8 mouse cellular contexts compared by ENCODE assay signal in genomic region chr7:45127700-45128224, GRCm38 (mm10). TPM values are rescaled to one million over a fixed set of nuclear protein-coding genes. Genes with fewer than 3 reads are reported as not detected.
DNase-seq lines count a peak whose midpoint lies in the region; ATAC-seq lines count a peak whose summit lies in the region.

No protein-coding gene starts in this region.

- H3K9ac ChIP-seq in lung, embryonic 16.5 days (ENCODE audit: low read length): peak overlapping the region; percentile 97
- H3K9ac ChIP-seq in embryonic facial prominence, embryonic 14.5 days (ENCODE audit: low read depth, low read length): peak overlapping the region; percentile 99
- peak overlapping the region; percentile 97 for H3K9ac ChIP-seq in intestine, embryonic 16.5 days (ENCODE audit: low read depth, low read length)
- H3K9ac ChIP-seq in neural tube, embryonic 14.5 days (replicated peaks; ENCODE audit: low read depth, low read length): peak overlapping the region; percentile 97

- ATAC-seq in lung, embryonic 16.5 days (ENCODE audit: low read depth): no peak
- ATAC-seq in embryonic facial prominence, embryonic 14.5 days (ENCODE audit: low read depth): no peak
- ATAC-seq in intestine, embryonic 16.5 days: no peak
- ATAC-seq in neural tube, embryonic 14.5 days (ENCODE audit: low read depth): no peak

- peak overlapping the region; percentile 78 for H3K4me3 ChIP-seq in lung, embryonic 16.5 days (ENCODE audit: low read length)
- peak overlapping the region; percentile 70 for H3K4me3 ChIP-seq in embryonic facial prominence, embryonic 14.5 days (ENCODE audit: low read depth, low read length)
- peak overlapping the region; percentile 77 for H3K4me3 ChIP-seq in intestine, embryonic 16.5 days (ENCODE audit: low read length)
- peak overlapping the region; percentile 94 for H3K4me3 ChIP-seq in neural tube, embryonic 14.5 days (ENCODE audit: low read depth, low read length)

- H3K4me2 ChIP-seq in lung, embryonic 16.5 days (ENCODE audit: low read depth, low read length): peak overlapping the region; percentile 96
- H3K4me2 ChIP-seq in embryonic facial prominence, embryonic 14.5 days (ENCODE audit: low read depth, low read length): peak overlapping the region; percentile 95
- peak overlapping the region; percentile 73 for H3K4me2 ChIP-seq in intestine, embryonic 16.5 days (ENCODE audit: low read depth, low read length)
- H3K4me2 ChIP-seq in neural tube, embryonic 14.5 days (ENCODE audit: low read depth, low read length): peak overlapping the region; percentile 77

- peaks cover 31% of the 10 kb centered on the region for H3K36me3 ChIP-seq in lung, embryonic 16.5 days (ENCODE audit: control insufficient read depth, insufficient read depth, low read length)
- H3K36me3 ChIP-seq in embryonic facial prominence, embryonic 14.5 days (ENCODE audit: control insufficient read depth, insufficient read depth, low read length): peaks cover 36% of the 10 kb centered on the region
- peaks cover 24% of the 10 kb centered on the region for H3K36me3 ChIP-seq in intestine, embryonic 16.5 days (ENCODE audit: control insufficient read depth, insufficient read depth, low read length)
- peaks cover 27% of the 10 kb centered on the region for H3K36me3 ChIP-seq in neural tube, embryonic 14.5 days (ENCODE audit: control insufficient read depth, insufficient read depth, low read length)

- DNase-seq in lung, postnatal 10 days: no peak
- DNase-seq in embryonic facial prominence, embryonic 14.5 days (ENCODE audit: low spot score): no peak
- DNase-seq in cerebellum, postnatal 4 days (ENCODE audit: low spot score in 2 of 2): no peak
- no peak for DNase-seq in retina, postnatal 1 day
- no peak for DNase-seq in left cerebral cortex, postnatal 4 days

- H3K27ac ChIP-seq in lung, embryonic 16.5 days (ENCODE audit: low read length): peak overlapping the region; percentile 83
- H3K27ac ChIP-seq in embryonic facial prominence, embryonic 14.5 days (replicated peaks; ENCODE audit: low read depth, low read length): peak overlapping the region; percentile 92
- peak overlapping the region; percentile 83 for H3K27ac ChIP-seq in intestine, embryonic 16.5 days (ENCODE audit: low read length)
- H3K27ac ChIP-seq in neural tube, embryonic 14.5 days (ENCODE audit: low read depth, low read length): peak overlapping the region; percentile 86

- no peaks in the 10 kb centered on the region for H3K9me3 ChIP-seq in lung, embryonic 16.5 days (ENCODE audit: control insufficient read depth, low read length)
- no peaks in the 10 kb centered on the region for H3K9me3 ChIP-seq in embryonic facial prominence, embryonic 14.5 days (ENCODE audit: control insufficient read depth, low read length)
- no peaks in the 10 kb centered on the region for H3K9me3 ChIP-seq in intestine, embryonic 16.5 days (ENCODE audit: control insufficient read depth, low read length)
- no peaks in the 10 kb centered on the region for H3K9me3 ChIP-seq in neural tube, embryonic 14.5 days (ENCODE audit: control insufficient read depth, low read length)

- intact Hi-C loops in left cerebral cortex, postnatal 4 days (cut with DNase I): no loop called here

- H3K4me1 ChIP-seq in lung, embryonic 16.5 days (replicated peaks; ENCODE audit: control insufficient read depth, insufficient read depth, low read length): peaks cover 35% of the 10 kb centered on the region
- peaks cover 23% of the 10 kb centered on the region for H3K4me1 ChIP-seq in embryonic facial prominence, embryonic 14.5 days (ENCODE audit: control insufficient read depth, insufficient read depth, low read length)
- H3K4me1 ChIP-seq in intestine, embryonic 16.5 days (ENCODE audit: control insufficient read depth, insufficient read depth, low read length): peaks cover 26% of the 10 kb centered on the region
- peaks cover 24% of the 10 kb centered on the region for H3K4me1 ChIP-seq in neural tube, embryonic 14.5 days (ENCODE audit: control insufficient read depth, insufficient read depth, low read length)

- H3K27me3 ChIP-seq in lung, embryonic 16.5 days (ENCODE audit: control insufficient read depth, insufficient read depth, low read depth, low read length): no peaks in the 10 kb centered on the region
- H3K27me3 ChIP-seq in embryonic facial prominence, embryonic 14.5 days (replicated peaks; ENCODE audit: control insufficient read depth, insufficient read depth, low read length): no peaks in the 10 kb centered on the region
- no peaks in the 10 kb centered on the region for H3K27me3 ChIP-seq in intestine, embryonic 16.5 days (replicated peaks; ENCODE audit: control insufficient read depth, insufficient read depth, low read length)
- H3K27me3 ChIP-seq in neural tube, embryonic 14.5 days (ENCODE audit: control insufficient read depth, insufficient read depth, low read length): no peaks in the 10 kb centered on the region; the same call in 1 of the 2 replicates

- 2% methylated on average over 6 of the region's 6 CpGs for WGBS in lung, embryonic 16.5 days
- WGBS in embryonic facial prominence, embryonic 14.5 days: 2% methylated on average over 6 of the region's 6 CpGs
- whole genome bisulfite sequencing in intestine, embryonic 16.5 days: 2% methylated on average over 6 of the region's 6 CpGs
- WGBS in neural tube, embryonic 14.5 days: 1% methylated on average over 6 of the region's 6 CpGs

RNA-seq across cellular contexts. Expression of gene Rpl13a, which starts 0.8 kb away (rescaled TPM):
- 1,289 and 1,305 TPM in 2 replicates for polyA plus RNA-seq in lung, embryonic 16.5 days (2015; fragmentation: Nextera tagmentation; extraction: Ambion mirVana)
- 1,594 and 1,619 TPM in 2 replicates for polyA plus RNA-seq in embryonic facial prominence, embryonic 14.5 days (2014; fragmentation: Nextera tagmentation; extraction: Ambion mirVana)
- 1,233 and 1,311 TPM in 2 replicates for polyA plus RNA-seq in intestine, embryonic 16.5 days (2015; fragmentation: Nextera tagmentation; extraction: Ambion mirVana)
- polyA plus RNA-seq in neural tube, embryonic 14.5 days (2014; fragmentation: Nextera tagmentation; extraction: Ambion mirVana): 668 and 729 TPM in 2 replicates
- 1,000 to 10,000 TPM in 1 of 2 experiments, 100 to 1,000 TPM in 1; 958 to 1,083 TPM for total RNA-seq in left cerebral cortex, postnatal 4 days (2021)

RNA-seq across cellular contexts. Expression of gene Rps11, which starts 3.5 kb away (rescaled TPM):
- polyA plus RNA-seq in lung, embryonic 16.5 days (2015; fragmentation: Nextera tagmentation; extraction: Ambion mirVana): 1,430 and 1,443 TPM in 2 replicates
- polyA plus RNA-seq in embryonic facial prominence, embryonic 14.5 days (2014; fragmentation: Nextera tagmentation; extraction: Ambion mirVana): 1,575 and 1,608 TPM in 2 replicates
- polyA plus RNA-seq in intestine, embryonic 16.5 days (2015; fragmentation: Nextera tagmentation; extraction: Ambion mirVana): 1,613 and 1,701 TPM in 2 replicates
- 781 and 868 TPM in 2 replicates for polyA plus RNA-seq in neural tube, embryonic 14.5 days (2014; fragmentation: Nextera tagmentation; extraction: Ambion mirVana)
- total RNA-seq in left cerebral cortex, postnatal 4 days (2021): 100 to 1,000 TPM; 707 to 729 TPM

RNA-seq across cellular contexts. Expression of gene Gm45713, which starts 8.3 kb away (rescaled TPM):
- polyA plus RNA-seq in lung, embryonic 16.5 days (2015; fragmentation: Nextera tagmentation; extraction: Ambion mirVana): 0.31 and 0.60 TPM in 2 replicates
- polyA plus RNA-seq in embryonic facial prominence, embryonic 14.5 days (2014; fragmentation: Nextera tagmentation; extraction: Ambion mirVana): 0.47 and 0.61 TPM in 2 replicates
- polyA plus RNA-seq in intestine, embryonic 16.5 days (2015; fragmentation: Nextera tagmentation; extraction: Ambion mirVana): 0.20 TPM in 1 of 2 replicates, not detected in the other
- 0.33 TPM in 1 of 2 replicates, not detected in the other for polyA plus RNA-seq in neural tube, embryonic 14.5 days (2014; fragmentation: Nextera tagmentation; extraction: Ambion mirVana)
- under 1 TPM in 1 of 2 experiments, not detected in 1; 0.50 TPM for total RNA-seq in left cerebral cortex, postnatal 4 days (2021)

RNA-seq across cellular contexts. Expression of gene Flt3l, which starts 8.5 kb away (rescaled TPM):
- 2.4 and 3.0 TPM in 2 replicates for polyA plus RNA-seq in lung, embryonic 16.5 days (2015; fragmentation: Nextera tagmentation; extraction: Ambion mirVana)
- polyA plus RNA-seq in embryonic facial prominence, embryonic 14.5 days (2014; fragmentation: Nextera tagmentation; extraction: Ambion mirVana): 2.3 TPM in 2 replicates
- polyA plus RNA-seq in intestine, embryonic 16.5 days (2015; fragmentation: Nextera tagmentation; extraction: Ambion mirVana): 2.2 and 2.5 TPM in 2 replicates
- polyA plus RNA-seq in neural tube, embryonic 14.5 days (2014; fragmentation: Nextera tagmentation; extraction: Ambion mirVana): 1.3 and 1.6 TPM in 2 replicates
- 1 to 10 TPM; 2.8 to 3.0 TPM for total RNA-seq in left cerebral cortex, postnatal 4 days (2021)

RNA-seq across cellular contexts. Expression of gene Fcgrt, which starts 24.1 kb away (rescaled TPM):
- 93.7 and 97.1 TPM in 2 replicates for polyA plus RNA-seq in lung, embryonic 16.5 days (2015; fragmentation: Nextera tagmentation; extraction: Ambion mirVana)
- polyA plus RNA-seq in embryonic facial prominence, embryonic 14.5 days (2014; fragmentation: Nextera tagmentation; extraction: Ambion mirVana): 120 and 129 TPM in 2 replicates
- polyA plus RNA-seq in intestine, embryonic 16.5 days (2015; fragmentation: Nextera tagmentation; extraction: Ambion mirVana): 334 and 458 TPM in 2 replicates
- 7.0 and 36.4 TPM in 2 replicates for polyA plus RNA-seq in neural tube, embryonic 14.5 days (2014; fragmentation: Nextera tagmentation; extraction: Ambion mirVana)
- total RNA-seq in left cerebral cortex, postnatal 4 days (2021): 10 to 100 TPM; 17.7 to 18.3 TPM
